Mouse (Mus musculus): ENCODE measurements around the gene Prdm1.

DNA sequence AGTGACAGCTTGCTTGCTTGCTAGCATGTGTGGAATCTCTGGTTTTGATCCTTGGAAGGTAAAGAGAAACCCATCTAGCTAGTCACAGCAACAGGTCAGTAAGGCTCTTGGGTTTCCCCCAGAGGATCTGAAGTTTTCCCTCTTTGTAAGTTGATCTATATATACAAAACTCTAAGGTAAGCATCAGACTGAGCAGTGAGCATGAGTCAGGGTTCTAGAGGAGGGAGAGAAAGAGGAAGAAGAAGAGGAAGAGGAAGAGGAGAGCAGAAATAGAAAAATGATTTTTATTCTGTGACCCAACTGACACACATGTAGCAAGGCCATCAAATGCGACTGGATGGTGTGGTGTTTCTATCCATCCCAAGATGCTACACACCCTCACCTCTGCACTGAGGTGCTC is 90.7 kb downstream of the Prdm1 start:
- TF ChIP-seq POLR2A (IDR thresholded peaks at IDR 0.05; ENCODE audit: borderline replicate concordance, insufficient read depth, low read length) = no peak
- no peak for TF ChIP-seq CTCF (IDR thresholded peaks at IDR 0.05; ENCODE audit: borderline replicate concordance, insufficient read depth, low read depth, low read length)

Measured in cerebellum, adult 2 months (tissue).